Mouse (Mus musculus) layer of hippocampus, adult 2 months (tissue): ENCODE results near the gene Arl13a. TPM values are rescaled to one million over a fixed set of nuclear protein-coding genes. Genes with fewer than 3 reads are reported as not detected.

ENCODE experiments used
- DNase-seq, 2 experiments: peaks; one replicate each; pipeline ENCODE4 v3.0.0; 2022; ENCODE audit warnings: low spot score in 2 of 2
- H3K27ac ChIP-seq: fragments of 200-600 bp; 2 replicates; pipeline ENCODE4 v1.8.1; 2022
- H3K4me3 ChIP-seq: fragments of 200-600 bp; 2 replicates; pipeline ENCODE4 v1.8.1; 2022; ENCODE audit warnings: mild to moderate bottlenecking
- CTCF ChIP-seq: fragments of 200-600 bp; conservative IDR thresholded peaks from 2 replicates; pipeline ENCODE4 v1.8.1; 2022; ENCODE audit warnings: antibody characterized with exemption, mild to moderate bottlenecking, moderate library complexity
- total RNA-seq, 2 experiments: library from RNA; stranded (reverse); gene quantifications; 2 replicates each; pipeline ENCODE4 v1.2.3; 2021

Gene Arl13a
- total RNA-seq, 2 experiments from 2014 or later, result not detected

GRCm38 (mm10) chrX:134221856-134222255 is 34.6 kb downstream of the Arl13a start, which contains the start of gene Nox1:
Gene Nox1, minus strand, starts transcription at chrX:134221956.
- no peak for TF ChIP-seq CTCF
- no peak for DNase-seq
- no peak within 1 kb of the TSS for H3K27ac ChIP-seq
- no peak within 1 kb of the TSS for H3K4me3 ChIP-seq

GRCm38 (mm10) chrX:134233048-134233447 is 45.7 kb downstream of the Arl13a start:
- TF ChIP-seq CTCF, result no peak
- Histone ChIP-seq H3K4me3 (no peak overlapping the region), H3K27ac (no peak overlapping the region)
- no peak for DNase-seq

- DNase-seq, result no peak
- Histone ChIP-seq H3K27ac (no peak overlapping the region), H3K4me3 (no peak overlapping the region)
- no peak for TF ChIP-seq CTCF
Observed at GRCm38 (mm10) chrX:134238266-134238665, 51.0 kb downstream of the Arl13a start.

- H3K4me3 ChIP-seq, result no peak overlapping the region
- no peak for DNase-seq
- no peak for TF ChIP-seq CTCF
- no peak overlapping the region for H3K27ac ChIP-seq
Observed at GRCm38 (mm10) chrX:134245946-134246345, 58.6 kb downstream of the Arl13a start.

GRCm38 (mm10) chrX:134248202-134248601 is 60.9 kb downstream of the Arl13a start:
- no peak overlapping the region for H3K4me3 ChIP-seq
- no peak for TF ChIP-seq CTCF
- no peak for DNase-seq
- no peak overlapping the region for H3K27ac ChIP-seq

Other genes with a start within 250 kb of the Arl13a start
- gene Sytl4, start 205.7 kb upstream of the Arl13a start, total RNA-seq, result 1 to 10 TPM; 1.5 TPM
- gene Cstf2, start 128.3 kb upstream of the Arl13a start, total RNA-seq, result 100 to 1,000 TPM in 1 of 2 experiments, 10 to 100 TPM in 1; 92.6 to 104 TPM
- gene Xkrx, start 25.4 kb upstream of the Arl13a start, total RNA-seq, result 1 to 10 TPM in 1 of 2 experiments, under 1 TPM in 1; 0.54 to 1.1 TPM
- gene Nox1, start 34.5 kb downstream of the Arl13a start, total RNA-seq, result under 1 TPM in 1 of 2 experiments, not detected in 1; 0.56 TPM
- 1 to 10 TPM; 8.0 to 8.3 TPM for gene Trmt2b, start 89.5 kb downstream of the Arl13a start, total RNA-seq
- 10 to 100 TPM; 47.1 to 53.0 TPM for gene Tmem35a, start 107.7 kb downstream of the Arl13a start, total RNA-seq
- under 1 TPM; 0.23 to 0.42 TPM for gene Cenpi, start 120.6 kb downstream of the Arl13a start, total RNA-seq
- 10 to 100 TPM; 41.8 to 45.1 TPM for gene Drp2, start 217.1 kb downstream of the Arl13a start, total RNA-seq